Comparison of ENCODE assay signal across 33 mouse cellular contexts in the genomic region with DNA sequence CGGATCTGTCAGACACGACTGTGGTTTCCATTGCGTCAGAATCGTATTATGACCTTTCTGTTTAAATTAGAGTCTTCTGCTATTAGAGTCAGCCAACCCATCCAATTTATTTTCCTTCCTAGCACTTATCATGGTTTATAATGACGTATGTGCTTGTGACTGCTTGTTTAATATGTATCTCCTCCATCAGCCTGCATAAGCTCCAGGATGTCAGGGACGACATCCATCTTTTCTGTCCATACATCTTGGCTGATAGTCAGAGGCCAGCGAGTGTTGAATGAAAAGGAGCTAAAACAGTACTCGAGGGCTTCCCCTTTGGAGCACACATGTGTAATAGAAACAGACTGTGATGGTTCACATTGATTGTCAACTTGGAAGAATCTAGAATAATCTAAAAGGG. TPM values are rescaled to one million over a fixed set of nuclear protein-coding genes. Genes with fewer than 3 reads are reported as not detected.
"Had no signal": no experiment of that assay in that cellular context is flagged by ENCODE, and none has a peak within 500 bp of the region (broad histone marks: within the 10 kb centered on the region; RNA-seq: fewer than 3 reads in every experiment).

No protein-coding gene starts in this region.

- H3K9ac ChIP-seq: limb, embryonic 12.5 days; limb, embryonic 13.5 days; limb, embryonic 15.5 days; liver, embryonic 12.5 days; liver, embryonic 13.5 days; liver, embryonic 14.5 days; liver, embryonic 15.5 days; liver, postnatal 0 days; lung, embryonic 15.5 days; midbrain, embryonic 12.5 days; midbrain, embryonic 13.5 days; midbrain, embryonic 15.5 days; neural tube, embryonic 12.5 days had no signal

- H3K4me1 ChIP-seq: limb, embryonic 10.5 days; limb, embryonic 12.5 days; limb, embryonic 13.5 days; limb, embryonic 15.5 days; liver, embryonic 12.5 days; liver, embryonic 13.5 days; liver, embryonic 15.5 days; lung, embryonic 15.5 days; megakaryocyte, embryonic 14.5 days; midbrain, embryonic 10.5 days; midbrain, embryonic 12.5 days; midbrain, embryonic 13.5 days; midbrain, embryonic 15.5 days; neural tube, embryonic 12.5 days had no signal

- H3K4me2 ChIP-seq: limb, embryonic 12.5 days; limb, embryonic 13.5 days; limb, embryonic 15.5 days; liver, embryonic 11.5 days; liver, embryonic 12.5 days; liver, embryonic 13.5 days; liver, embryonic 15.5 days; lung, embryonic 15.5 days; midbrain, embryonic 11.5 days; midbrain, embryonic 12.5 days; midbrain, embryonic 13.5 days; midbrain, embryonic 15.5 days; neural tube, embryonic 12.5 days had no signal

- ATAC-seq: liver, embryonic 12.5 days; liver, postnatal 0 days; midbrain, embryonic 13.5 days; midbrain, embryonic 15.5 days; midbrain, embryonic 16.5 days had no signal

- DNase-seq: left cerebral cortex, postnatal 4 days; liver; liver, embryonic 13.5 days; liver, postnatal 0 days; lung, adult 18-20 months; lung, postnatal 10 days; lung, postnatal 14 days; lung, postnatal 36 days; lung, postnatal 4 days; midbrain, embryonic 14.5 days had no signal

- H3K27ac ChIP-seq: left cerebral cortex, adult 2 months; limb, embryonic 10.5 days; limb, embryonic 12.5 days; limb, embryonic 13.5 days; limb, embryonic 15.5 days; liver, embryonic 12.5 days; liver, embryonic 13.5 days; liver, embryonic 14.5 days; liver, embryonic 15.5 days; lung, embryonic 15.5 days; macrophage; midbrain, embryonic 10.5 days; midbrain, embryonic 12.5 days; midbrain, embryonic 13.5 days; midbrain, embryonic 15.5 days; neural tube, embryonic 12.5 days had no signal

- H3K4me3 ChIP-seq: left cerebral cortex, adult 2 months; limb, embryonic 10.5 days; limb, embryonic 12.5 days; limb, embryonic 13.5 days; limb, embryonic 15.5 days; liver, embryonic 12.5 days; liver, embryonic 13.5 days; liver, embryonic 15.5 days; lung, embryonic 15.5 days; megakaryocyte, embryonic 14.5 days; midbrain, embryonic 10.5 days; midbrain, embryonic 12.5 days; midbrain, embryonic 13.5 days; midbrain, embryonic 15.5 days; myocyte; neural tube, embryonic 12.5 days had no signal

- H3K36me3 ChIP-seq: limb, embryonic 10.5 days; limb, embryonic 12.5 days; limb, embryonic 13.5 days; limb, embryonic 15.5 days; liver, embryonic 12.5 days; liver, embryonic 13.5 days; liver, embryonic 15.5 days; lung, embryonic 15.5 days; midbrain, embryonic 10.5 days; midbrain, embryonic 12.5 days; midbrain, embryonic 13.5 days; midbrain, embryonic 15.5 days; neural tube, embryonic 12.5 days had no signal

- H3K9me3 ChIP-seq: limb, embryonic 10.5 days; limb, embryonic 12.5 days; limb, embryonic 13.5 days; limb, embryonic 15.5 days; liver, embryonic 12.5 days; liver, embryonic 13.5 days; liver, embryonic 15.5 days; lung, embryonic 15.5 days; midbrain, embryonic 10.5 days; midbrain, embryonic 12.5 days; midbrain, embryonic 13.5 days; midbrain, embryonic 15.5 days; neural tube, embryonic 12.5 days had no signal

RNA-seq across cellular contexts. Expression of a gene that starts 6.0 kb away (rescaled TPM):
- total RNA-seq: megakaryocyte progenitor cell, adult 5-6 weeks; megakaryocyte, adult 5-6 weeks; monocyte, adult 5-6 weeks had no signal
- polyA plus RNA-seq: macrophage had no signal
